Mouse (Mus musculus): ENCODE results near the gene Eftud2. TPM values are rescaled to one million over a fixed set of nuclear protein-coding genes. Genes with fewer than 3 reads are reported as not detected.
A peak's percentile ranks its signal among the peaks of the same experiment; 100 is the strongest.

Gene Eftud2
- polyA plus RNA-seq, 1 experiment from 2014 or later, result 130 TPM

- peak overlapping the region; percentile 92 for H3K4me3 ChIP-seq (ENCODE audit: low read depth, low read length)
- DNase-seq (ENCODE audit: low spot score) (no peak), ATAC-seq (ENCODE audit: low read depth) (peak; percentile 8; the same call in 1 of the 2 replicates)
- peak overlapping the region; percentile 82 for H3K4me2 ChIP-seq (ENCODE audit: low read depth, low read length)
- peak overlapping the region; percentile 99 for H3K27ac ChIP-seq (replicated peaks; ENCODE audit: low read depth, low read length)
- no peaks in the 10 kb centered on the region; the same call in none of the 2 replicates for H3K27me3 ChIP-seq (replicated peaks; ENCODE audit: control insufficient read depth, insufficient read depth, low read length)
- 3% methylated on average over 14 of the region's 14 CpGs for WGBS
- H3K4me1 ChIP-seq (ENCODE audit: control insufficient read depth, insufficient read depth, low read length), result peaks cover 17% of the 10 kb centered on the region
- H3K36me3 ChIP-seq (ENCODE audit: control insufficient read depth, insufficient read depth, low read length), result no peaks in the 10 kb centered on the region
- H3K9me3 ChIP-seq (ENCODE audit: control insufficient read depth, low read length), result no peaks in the 10 kb centered on the region
- peak overlapping the region; percentile 99 for H3K9ac ChIP-seq (ENCODE audit: low read depth, low read length)
These were observed 60.9 kb downstream of the Eftud2 start for GRCm38 (mm10) chr11:102819783-102820385.

- Histone ChIP-seq H3K27me3 (replicated peaks; ENCODE audit: control insufficient read depth, insufficient read depth, low read length) (no peaks in the 10 kb centered on the region; the same call in none of the 2 replicates), H3K9me3 (ENCODE audit: control insufficient read depth, low read length) (no peaks in the 10 kb centered on the region), H3K4me1 (ENCODE audit: control insufficient read depth, insufficient read depth, low read length) (peaks cover 17% of the 10 kb centered on the region), H3K4me2 (ENCODE audit: low read depth, low read length) (peak within 1 kb of the TSS; percentile 82), H3K9ac (ENCODE audit: low read depth, low read length) (peak within 1 kb of the TSS; percentile 99), H3K4me3 (ENCODE audit: low read depth, low read length) (peak within 1 kb of the TSS; percentile 92), H3K27ac (replicated peaks; ENCODE audit: low read depth, low read length) (peak within 1 kb of the TSS; percentile 99), H3K36me3 (ENCODE audit: control insufficient read depth, insufficient read depth, low read length) (no peaks in the 10 kb centered on the region)
- peak; percentile 88 for DNase-seq (ENCODE audit: low spot score)
- 0% methylated on average over 11 of the region's 97 CpGs for WGBS
- peak; percentile 86 for ATAC-seq (ENCODE audit: low read depth)
These were observed 61.6 kb downstream of the Eftud2 start, which contains the start of gene Gjc1 for GRCm38 (mm10) chr11:102819021-102819782. Gene Gjc1 (minus strand): TSS chr11:102819700.

- Histone ChIP-seq H3K4me1 (ENCODE audit: control insufficient read depth, insufficient read depth, low read length) (peaks cover 20% of the 10 kb centered on the region), H3K4me3 (ENCODE audit: low read depth, low read length) (peak overlapping the region; percentile 92), H3K36me3 (ENCODE audit: control insufficient read depth, insufficient read depth, low read length) (no peaks in the 10 kb centered on the region), H3K4me2 (ENCODE audit: low read depth, low read length) (peak overlapping the region; percentile 82), H3K9ac (ENCODE audit: low read depth, low read length) (peak overlapping the region; percentile 99), H3K27ac (replicated peaks; ENCODE audit: low read depth, low read length) (peak overlapping the region; percentile 99), H3K9me3 (ENCODE audit: control insufficient read depth, low read length) (no peaks in the 10 kb centered on the region), H3K27me3 (replicated peaks; ENCODE audit: control insufficient read depth, insufficient read depth, low read length) (no peaks in the 10 kb centered on the region; the same call in none of the 2 replicates)
- peak; percentile 54 for DNase-seq (ENCODE audit: low spot score)
- WGBS, result under 1% methylated on average over 23 of the region's 92 CpGs
- peak; percentile 45 for ATAC-seq (ENCODE audit: low read depth)
These were observed 62.4 kb downstream of the Eftud2 start for GRCm38 (mm10) chr11:102818121-102819020.

- DNase-seq (ENCODE audit: low spot score) (no peak), ATAC-seq (ENCODE audit: low read depth) (no peak)
- Histone ChIP-seq H3K27ac (replicated peaks; ENCODE audit: low read depth, low read length) (no peak overlapping the region), H3K4me3 (ENCODE audit: low read depth, low read length) (no peak overlapping the region), H3K4me2 (ENCODE audit: low read depth, low read length) (no peak overlapping the region), H3K9me3 (ENCODE audit: control insufficient read depth, low read length) (no peaks in the 10 kb centered on the region), H3K4me1 (ENCODE audit: control insufficient read depth, insufficient read depth, low read length) (peaks cover 30% of the 10 kb centered on the region), H3K27me3 (replicated peaks; ENCODE audit: control insufficient read depth, insufficient read depth, low read length) (no peaks in the 10 kb centered on the region), H3K9ac (ENCODE audit: low read depth, low read length) (no peak overlapping the region), H3K36me3 (ENCODE audit: control insufficient read depth, insufficient read depth, low read length) (peaks cover 4% of the 10 kb centered on the region)
These were observed 65.9 kb downstream of the Eftud2 start for GRCm38 (mm10) chr11:102814881-102815280.

GRCm38 (mm10) chr11:102810721-102811485 is 69.9 kb downstream of the Eftud2 start:
- Histone ChIP-seq H3K4me3 (ENCODE audit: low read depth, low read length) (no peak overlapping the region), H3K9me3 (ENCODE audit: control insufficient read depth, low read length) (no peaks in the 10 kb centered on the region), H3K27me3 (replicated peaks; ENCODE audit: control insufficient read depth, insufficient read depth, low read length) (no peaks in the 10 kb centered on the region), H3K4me2 (ENCODE audit: low read depth, low read length) (no peak overlapping the region), H3K36me3 (ENCODE audit: control insufficient read depth, insufficient read depth, low read length) (peaks cover 5% of the 10 kb centered on the region), H3K27ac (replicated peaks; ENCODE audit: low read depth, low read length) (no peak overlapping the region), H3K4me1 (ENCODE audit: control insufficient read depth, insufficient read depth, low read length) (peaks cover 15% of the 10 kb centered on the region), H3K9ac (ENCODE audit: low read depth, low read length) (no peak overlapping the region)
- ATAC-seq (ENCODE audit: low read depth) (no peak), DNase-seq (ENCODE audit: low spot score) (peak; percentile 56)
- 50% methylated on average over 4 of the region's 4 CpGs for WGBS

GRCm38 (mm10) chr11:102808246-102808645 is 72.5 kb downstream of the Eftud2 start:
- H3K36me3 ChIP-seq (ENCODE audit: control insufficient read depth, insufficient read depth, low read length), result peaks cover 29% of the 10 kb centered on the region
- no peak overlapping the region for H3K27ac ChIP-seq (replicated peaks; ENCODE audit: low read depth, low read length)
- H3K9ac ChIP-seq (ENCODE audit: low read depth, low read length), result no peak overlapping the region
- no peak for ATAC-seq (ENCODE audit: low read depth)
- WGBS, result 72% methylated on average over 5 of the region's 5 CpGs
- peaks cover 8% of the 10 kb centered on the region; the same call in 1 of the 2 replicates for H3K4me1 ChIP-seq (ENCODE audit: control insufficient read depth, insufficient read depth, low read length)
- H3K9me3 ChIP-seq (ENCODE audit: control insufficient read depth, low read length), result no peaks in the 10 kb centered on the region
- H3K27me3 ChIP-seq (replicated peaks; ENCODE audit: control insufficient read depth, insufficient read depth, low read length), result no peaks in the 10 kb centered on the region
- no peak for DNase-seq (ENCODE audit: low spot score)
- no peak overlapping the region for H3K4me3 ChIP-seq (ENCODE audit: low read depth, low read length)
- H3K4me2 ChIP-seq (ENCODE audit: low read depth, low read length), result no peak overlapping the region

GRCm38 (mm10) chr11:102803453-102803852 is 77.3 kb downstream of the Eftud2 start:
- Histone ChIP-seq H3K27ac (replicated peaks; ENCODE audit: low read depth, low read length) (no peak overlapping the region), H3K4me3 (ENCODE audit: low read depth, low read length) (no peak overlapping the region), H3K4me2 (ENCODE audit: low read depth, low read length) (no peak overlapping the region), H3K9me3 (ENCODE audit: control insufficient read depth, low read length) (no peaks in the 10 kb centered on the region), H3K27me3 (replicated peaks; ENCODE audit: control insufficient read depth, insufficient read depth, low read length) (no peaks in the 10 kb centered on the region), H3K9ac (ENCODE audit: low read depth, low read length) (no peak overlapping the region), H3K36me3 (ENCODE audit: control insufficient read depth, insufficient read depth, low read length) (peaks cover 64% of the 10 kb centered on the region), H3K4me1 (ENCODE audit: control insufficient read depth, insufficient read depth, low read length) (no peaks in the 10 kb centered on the region)
- WGBS, result 90% methylated on average over 5 of the region's 5 CpGs
- no peak for ATAC-seq (ENCODE audit: low read depth)
- DNase-seq (ENCODE audit: low spot score), result no peak

GRCm38 (mm10) chr11:102794157-102794556 is 86.6 kb downstream of the Eftud2 start:
- Histone ChIP-seq H3K4me2 (ENCODE audit: low read depth, low read length) (no peak overlapping the region), H3K9ac (ENCODE audit: low read depth, low read length) (no peak overlapping the region), H3K4me3 (ENCODE audit: low read depth, low read length) (no peak overlapping the region), H3K36me3 (ENCODE audit: control insufficient read depth, insufficient read depth, low read length) (peaks cover 29% of the 10 kb centered on the region), H3K4me1 (ENCODE audit: control insufficient read depth, insufficient read depth, low read length) (0 out of 2 replicates have a peak, but pooled peaks cover 10% of the 10 kb centered on the region), H3K27me3 (replicated peaks; ENCODE audit: control insufficient read depth, insufficient read depth, low read length) (no peaks in the 10 kb centered on the region), H3K9me3 (ENCODE audit: control insufficient read depth, low read length) (no peaks in the 10 kb centered on the region), H3K27ac (replicated peaks; ENCODE audit: low read depth, low read length) (no peak overlapping the region)
- ATAC-seq (ENCODE audit: low read depth) (no peak), DNase-seq (ENCODE audit: low spot score) (no peak)
- 67% methylated on average over 8 of the region's 8 CpGs for WGBS

Data from embryonic facial prominence, embryonic 14.5 days (tissue).